Mouse (Mus musculus): ENCODE measurements around the gene Glis2.

DNA sequence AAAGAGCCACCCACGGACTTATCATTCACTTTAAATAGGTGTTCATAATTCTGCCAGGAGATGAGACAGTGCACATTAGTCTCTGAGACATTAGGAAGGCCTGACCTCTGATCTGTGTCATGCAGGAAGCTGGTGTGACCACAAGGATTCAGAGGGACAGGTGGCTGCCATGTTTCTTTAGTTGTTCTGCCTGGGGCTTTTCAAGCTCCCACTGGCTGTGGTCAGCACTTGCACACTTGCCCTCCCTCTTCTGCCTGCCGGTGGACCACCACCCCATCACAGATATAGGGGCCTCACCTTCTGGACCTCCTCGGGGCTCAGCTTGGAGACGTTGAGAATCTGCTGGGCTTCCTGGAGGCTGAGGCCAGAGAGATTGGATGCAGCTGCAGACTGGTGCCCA, 22.3 kb downstream of the Glis2 start:
- TF ChIP-seq CTCF (IDR thresholded peaks at IDR 0.05; ENCODE audit: control insufficient read depth, insufficient read depth, insufficient replicate concordance, low read depth, low read length) (no peak), POLR2A (IDR thresholded peaks at IDR 0.05; ENCODE audit: control insufficient read depth, low read depth, low read length) (no peak)

Measured in testis, adult 2 months (tissue).